Mouse (Mus musculus): ENCODE data around the gene Synpo2. TPM values are rescaled to one million over a fixed set of nuclear protein-coding genes. Genes with fewer than 3 reads are reported as not detected.

Synpo2 gene
- polyA plus RNA-seq (2016; fragmentation: Nextera tagmentation; extraction: Ambion mirVana): 1.6 and 2.8 TPM in 2 replicates

DNA sequence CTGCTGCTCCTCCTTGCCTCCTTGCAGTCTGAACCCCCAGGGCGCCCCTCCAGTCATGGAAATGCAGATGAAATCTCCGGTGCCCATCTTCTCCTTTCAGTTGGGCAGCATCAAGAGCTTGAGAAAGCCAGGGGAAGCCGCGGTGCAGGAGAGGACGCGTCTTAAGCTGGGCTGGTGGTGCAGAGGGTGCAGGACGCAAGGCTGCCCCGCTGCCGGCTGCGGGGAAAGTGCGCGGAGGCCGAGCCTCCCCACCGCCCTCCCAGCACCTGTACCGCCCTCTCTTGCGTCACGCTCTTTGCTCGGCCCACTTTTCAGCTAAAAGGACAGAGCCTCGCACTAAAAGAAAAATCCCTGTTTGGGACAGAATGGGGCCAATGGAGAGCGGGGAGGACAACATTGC is at the start of gene Synpo2:
TSS of gene Synpo2 (minus strand) at position 229 of the 400 bp plus-strand sequence.
- peak within 1 kb of the TSS; percentile 46; the same call in 1 of the 2 replicates for H3K9ac ChIP-seq
- ATAC-seq (ENCODE audit: low FRiP score): peak; percentile 85; the same call in 1 of the 2 replicates
- peak within 1 kb of the TSS; percentile 43 for H3K4me3 ChIP-seq (replicated peaks)
- H3K27me3 ChIP-seq: peaks cover 18% of the 10 kb centered on the region; the same call in 1 of the 2 replicates
- no peaks in the 10 kb centered on the region for H3K36me3 ChIP-seq (replicated peaks)
- H3K27ac ChIP-seq: no peak within 1 kb of the TSS
- peak within 1 kb of the TSS; percentile 91 for H3K4me2 ChIP-seq
- peaks cover 17% of the 10 kb centered on the region for H3K4me1 ChIP-seq
- H3K9me3 ChIP-seq: no peaks in the 10 kb centered on the region
- under 1% methylated on average over 20 of the region's 20 CpGs for WGBS

DNA sequence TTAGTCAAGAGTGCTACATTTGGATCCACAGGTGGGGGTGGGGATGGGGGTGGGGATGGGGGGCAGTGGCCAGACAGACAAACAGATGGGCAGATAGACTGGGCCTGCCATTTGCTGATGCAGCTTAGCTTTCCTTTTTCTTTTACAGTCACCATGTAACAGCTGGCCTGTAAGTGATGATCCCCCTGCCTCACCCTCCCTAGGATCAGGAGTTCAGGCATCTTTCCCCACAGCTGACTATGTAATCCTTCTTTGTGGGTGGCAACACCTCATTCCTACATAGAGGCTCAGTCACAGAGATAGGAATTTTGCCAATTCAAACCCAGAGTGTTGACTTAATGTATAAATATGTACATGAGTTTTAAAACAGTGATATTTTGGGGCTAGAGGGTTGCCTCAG is 49.7 kb upstream of the Synpo2 start:
- H3K9me3 ChIP-seq: no peaks in the 10 kb centered on the region
- H3K4me3 ChIP-seq (replicated peaks): no peak overlapping the region
- no peaks in the 10 kb centered on the region for H3K36me3 ChIP-seq (replicated peaks)
- H3K4me1 ChIP-seq: no peaks in the 10 kb centered on the region
- H3K4me2 ChIP-seq: no peak overlapping the region
- H3K27ac ChIP-seq: no peak overlapping the region
- ATAC-seq (ENCODE audit: low FRiP score): no peak
- H3K27me3 ChIP-seq: no peaks in the 10 kb centered on the region
- no peak overlapping the region for H3K9ac ChIP-seq

DNA sequence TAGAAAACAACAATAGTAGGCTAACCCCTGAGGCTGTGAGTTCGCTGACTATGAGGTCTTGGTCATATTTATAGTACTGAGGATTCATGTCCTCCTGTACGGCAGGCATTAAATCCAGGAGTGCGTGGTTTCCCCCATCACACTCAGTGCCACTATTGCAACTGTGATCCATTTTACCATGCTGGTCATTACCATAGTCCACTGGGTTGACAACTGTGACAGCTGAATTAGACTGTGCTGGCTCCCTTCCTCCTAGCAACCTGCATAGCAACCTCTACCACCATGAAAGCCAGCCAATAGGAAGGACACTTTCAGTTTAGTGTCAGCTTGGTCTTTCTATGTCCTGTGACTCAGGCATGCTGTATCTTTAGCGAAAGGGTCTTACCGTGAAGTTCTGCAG is 48.3 kb upstream of the Synpo2 start:
- Histone ChIP-seq H3K4me3 (replicated peaks) (no peak overlapping the region), H3K36me3 (replicated peaks) (no peaks in the 10 kb centered on the region), H3K4me1 (no peaks in the 10 kb centered on the region), H3K9me3 (no peaks in the 10 kb centered on the region), H3K9ac (no peak overlapping the region), H3K27ac (no peak overlapping the region), H3K4me2 (no peak overlapping the region), H3K27me3 (no peaks in the 10 kb centered on the region)
- WGBS: 90% methylated on average over 5 of the region's 5 CpGs
- no peak for ATAC-seq (ENCODE audit: low FRiP score)

DNA sequence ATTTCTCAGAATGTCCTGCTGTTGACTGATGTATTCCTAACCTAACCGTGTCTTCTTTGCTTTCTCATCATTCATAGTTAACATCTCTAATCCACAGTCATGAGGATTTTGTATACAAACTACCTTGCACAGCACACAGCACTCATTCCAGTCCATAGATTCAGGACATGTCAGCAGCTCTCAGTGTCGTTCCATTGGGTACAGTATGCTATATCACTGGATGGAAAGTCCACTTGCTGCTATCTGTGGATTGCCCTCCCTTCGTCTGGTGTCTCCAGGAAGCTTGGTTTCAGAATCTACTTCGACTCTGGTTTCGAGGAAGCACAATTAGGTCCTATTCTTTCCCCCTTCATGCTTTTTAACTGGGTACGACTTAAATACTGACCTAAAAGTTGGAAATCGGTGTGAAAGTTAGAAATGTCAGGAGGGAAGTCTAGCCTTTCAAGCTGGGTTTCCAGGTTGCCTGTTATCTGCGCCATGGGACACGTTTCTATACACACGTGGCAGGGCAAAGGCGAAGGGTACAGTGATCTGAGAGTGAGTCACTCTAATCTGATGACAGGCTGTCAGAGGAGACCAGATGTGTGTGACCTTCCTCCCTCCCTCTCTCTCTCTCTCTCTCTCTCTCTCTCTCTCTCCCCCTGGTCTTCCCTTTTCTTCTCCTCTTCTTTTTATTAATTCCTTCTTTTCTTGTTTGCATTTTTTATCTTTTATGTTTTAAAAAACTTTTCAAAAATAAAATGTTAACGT is 47.1 kb upstream of the Synpo2 start:
- H3K4me2 ChIP-seq: no peak overlapping the region
- H3K36me3 ChIP-seq (replicated peaks): no peaks in the 10 kb centered on the region
- H3K9ac ChIP-seq: no peak overlapping the region
- WGBS: 86% methylated on average over 12 of the region's 12 CpGs
- ATAC-seq (ENCODE audit: low FRiP score): no peak
- H3K9me3 ChIP-seq: no peaks in the 10 kb centered on the region
- no peak overlapping the region for H3K27ac ChIP-seq
- no peak overlapping the region for H3K4me3 ChIP-seq (replicated peaks)
- H3K27me3 ChIP-seq: no peaks in the 10 kb centered on the region
- no peaks in the 10 kb centered on the region for H3K4me1 ChIP-seq

DNA sequence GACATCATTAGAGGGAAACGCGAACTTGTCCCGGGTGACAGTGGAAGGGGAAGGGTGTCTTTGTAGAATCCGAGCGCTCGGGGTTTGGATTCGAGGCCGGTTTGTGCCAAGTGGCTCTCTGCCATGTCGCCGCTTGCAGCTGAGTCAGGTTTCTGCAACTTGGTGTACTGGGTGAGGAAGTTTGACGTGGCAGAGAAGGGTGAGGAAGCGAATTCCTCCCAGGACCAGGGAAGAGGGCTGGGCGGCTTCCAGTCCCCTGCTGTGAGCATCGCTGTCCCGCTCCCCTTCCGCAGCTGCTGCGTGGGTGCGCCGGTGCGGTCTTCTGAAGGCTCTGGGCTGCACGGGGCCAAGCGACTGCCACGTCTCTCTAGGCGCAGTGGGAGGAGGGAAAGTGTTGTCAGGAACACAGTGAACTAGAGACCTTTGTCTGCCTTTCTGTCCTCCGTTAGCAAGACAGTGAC is 31.8 kb upstream of the Synpo2 start:
- H3K4me2 ChIP-seq: peak overlapping the region; percentile 85
- peaks cover 30% of the 10 kb centered on the region for H3K27me3 ChIP-seq
- peak overlapping the region; percentile 65 for H3K9ac ChIP-seq
- peaks cover 8% of the 10 kb centered on the region; the same call in 1 of the 2 replicates for H3K4me1 ChIP-seq
- ATAC-seq (ENCODE audit: low FRiP score): peak; percentile 60
- whole genome bisulfite sequencing: under 1% methylated on average over 25 of the region's 25 CpGs
- no peak overlapping the region for H3K27ac ChIP-seq
- H3K9me3 ChIP-seq: no peaks in the 10 kb centered on the region
- H3K36me3 ChIP-seq (replicated peaks): no peaks in the 10 kb centered on the region
- peak overlapping the region; percentile 76 for H3K4me3 ChIP-seq (replicated peaks)

DNA sequence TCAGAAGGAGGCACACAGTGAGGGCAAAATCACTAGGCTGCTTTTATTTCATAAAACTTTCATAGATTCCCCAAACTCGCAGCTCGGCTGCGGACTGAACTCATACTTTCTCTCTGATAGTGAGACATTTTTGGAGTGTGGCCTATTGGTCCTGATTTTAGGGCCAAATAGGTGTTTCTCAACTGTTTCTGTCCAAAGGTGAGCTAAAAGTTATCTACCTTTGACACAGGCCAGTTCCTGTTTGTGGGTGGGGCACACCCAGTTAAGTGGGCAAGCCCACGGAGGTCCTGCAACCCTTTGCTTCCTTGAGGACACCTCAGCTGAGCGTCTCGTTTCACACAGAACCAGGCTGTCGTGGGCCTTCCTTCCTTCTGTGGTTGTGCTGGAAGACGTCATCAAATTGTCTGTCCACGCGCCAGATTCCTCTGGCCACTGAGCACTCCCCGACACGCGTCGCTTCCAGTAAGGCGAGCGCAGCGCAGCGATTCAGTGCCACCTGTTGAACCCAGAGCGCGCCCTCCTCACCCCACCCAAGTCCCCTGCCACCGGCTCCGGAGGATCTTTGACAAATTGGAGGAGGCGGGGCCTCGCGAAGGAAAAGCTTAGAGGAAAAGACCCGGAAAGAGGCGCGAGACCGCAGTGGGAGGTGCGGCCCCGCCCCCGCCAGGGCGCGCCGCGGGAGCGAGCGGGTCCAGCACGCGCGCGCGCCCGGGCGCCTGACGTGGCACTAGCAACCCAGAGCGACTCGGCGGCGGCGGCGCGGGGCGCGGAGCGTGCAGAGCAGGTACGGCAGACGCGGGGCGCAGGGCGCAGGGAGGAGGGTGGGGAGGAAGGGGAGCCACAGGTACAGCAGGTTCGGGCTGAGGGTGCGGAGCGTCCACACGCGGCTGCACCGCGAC is 31.1 kb upstream of the Synpo2 start, which contains the start of gene Sec24d:
TSS of gene Sec24d (plus strand) at position 703 of the 899 bp plus-strand sequence.
- peaks cover 8% of the 10 kb centered on the region; the same call in 1 of the 2 replicates for H3K4me1 ChIP-seq
- no peak within 1 kb of the TSS for H3K27ac ChIP-seq
- 3% methylated on average over 68 of the region's 68 CpGs for WGBS
- H3K4me2 ChIP-seq: peak within 1 kb of the TSS; percentile 85
- H3K9me3 ChIP-seq: no peaks in the 10 kb centered on the region
- peaks cover 30% of the 10 kb centered on the region for H3K27me3 ChIP-seq
- peak; percentile 92 for ATAC-seq (ENCODE audit: low FRiP score)
- peak within 1 kb of the TSS; percentile 65 for H3K9ac ChIP-seq
- H3K4me3 ChIP-seq (replicated peaks): peak within 1 kb of the TSS; percentile 76
- H3K36me3 ChIP-seq (replicated peaks): no peaks in the 10 kb centered on the region

DNA sequence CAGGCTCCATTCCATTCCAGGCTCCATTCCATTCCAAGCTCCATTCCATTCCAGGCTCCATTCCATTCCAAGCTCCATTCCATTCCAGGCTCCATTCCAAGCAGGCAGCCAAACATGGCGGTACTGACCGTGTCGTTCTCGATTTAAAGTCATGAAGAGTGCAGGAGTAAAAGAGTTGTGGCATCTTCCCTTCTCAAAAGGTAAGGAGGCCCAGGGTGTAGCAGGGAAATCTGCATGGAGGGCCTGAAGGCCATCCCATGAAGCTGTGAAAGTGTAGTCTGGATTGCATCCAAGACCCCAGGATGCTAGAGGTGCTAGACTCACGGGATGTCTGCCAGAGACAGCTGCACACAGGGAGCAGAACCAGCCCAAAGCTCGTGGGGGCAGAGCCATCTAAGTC is 28.8 kb upstream of the Synpo2 start:
- no peak overlapping the region for H3K4me3 ChIP-seq (replicated peaks)
- no peak overlapping the region for H3K9ac ChIP-seq
- H3K27me3 ChIP-seq: peaks cover 30% of the 10 kb centered on the region
- H3K27ac ChIP-seq: no peak overlapping the region
- ATAC-seq (ENCODE audit: low FRiP score): no peak
- H3K9me3 ChIP-seq: no peaks in the 10 kb centered on the region
- 60% methylated on average over 6 of the region's 6 CpGs for WGBS
- no peak overlapping the region for H3K4me2 ChIP-seq
- H3K4me1 ChIP-seq: peaks cover 8% of the 10 kb centered on the region; the same call in 1 of the 2 replicates
- H3K36me3 ChIP-seq (replicated peaks): no peaks in the 10 kb centered on the region

DNA sequence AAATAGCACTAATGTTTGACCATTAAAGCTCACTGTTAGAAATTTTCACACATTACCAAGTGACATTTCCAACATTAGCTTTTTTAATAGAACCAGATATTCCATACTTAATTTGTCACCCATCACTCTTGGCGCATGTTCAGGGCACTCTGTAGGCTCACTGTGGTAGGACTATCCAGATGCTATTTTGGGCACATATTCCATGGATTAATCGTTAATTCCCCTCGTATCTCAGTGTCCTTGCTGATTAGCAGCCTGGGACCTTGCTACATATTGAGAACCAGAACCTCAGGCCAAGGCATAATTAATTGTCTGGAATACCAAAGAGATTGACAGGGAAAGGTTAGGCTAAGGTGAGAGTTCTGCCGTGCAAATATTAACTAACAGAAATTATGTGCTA is 22.8 kb upstream of the Synpo2 start:
- ATAC-seq (ENCODE audit: low FRiP score): no peak
- H3K9ac ChIP-seq: no peak overlapping the region
- WGBS: 75% methylated on average over 4 of the region's 4 CpGs

DNA sequence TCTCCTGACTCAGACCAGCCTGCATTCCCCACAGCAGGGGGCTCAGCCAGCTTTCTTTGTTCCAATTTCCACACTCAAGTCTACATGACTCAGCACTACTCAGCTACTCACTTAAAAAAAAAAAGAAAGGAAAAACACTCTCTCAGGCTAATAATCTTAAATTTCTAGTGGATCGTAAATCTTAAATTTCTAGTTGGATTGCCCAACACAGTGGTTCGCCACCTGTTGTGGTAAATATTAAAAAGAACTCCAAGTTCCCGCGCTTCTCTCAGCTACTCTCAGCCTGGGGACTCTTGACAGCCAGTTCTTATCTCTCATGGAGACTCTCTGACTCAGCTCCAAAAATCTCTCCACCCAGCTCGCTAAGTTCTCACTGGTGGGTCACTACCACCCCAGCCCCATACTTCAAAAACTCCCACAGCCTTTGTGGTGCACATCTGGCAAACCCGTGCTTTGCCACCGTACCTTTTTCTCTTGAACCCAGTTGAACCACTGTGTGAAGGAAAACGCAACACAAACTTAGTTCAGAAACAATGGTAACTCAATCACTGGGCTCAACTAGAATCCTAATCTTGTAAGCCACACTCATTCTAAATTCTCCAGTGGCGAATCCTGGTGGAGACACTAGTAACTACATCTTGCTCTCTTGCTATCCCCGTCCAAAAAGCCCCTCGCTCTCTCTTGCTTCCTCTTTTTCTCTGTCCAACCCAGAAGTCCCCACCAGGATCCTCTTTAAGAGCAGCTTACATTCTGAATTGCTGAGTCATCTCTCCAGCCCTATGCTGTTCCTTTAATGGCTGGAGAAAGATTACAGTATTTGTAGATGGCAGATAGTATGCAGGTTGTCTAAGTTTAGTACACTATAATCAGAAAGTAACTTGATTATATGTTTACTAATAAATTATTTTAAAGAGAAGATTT is 20.5 kb upstream of the Synpo2 start:
- Histone ChIP-seq H3K9ac (no peak overlapping the region), H3K36me3 (replicated peaks) (no peaks in the 10 kb centered on the region), H3K27me3 (no peaks in the 10 kb centered on the region), H3K9me3 (no peaks in the 10 kb centered on the region), H3K4me3 (replicated peaks) (no peak overlapping the region), H3K4me1 (no peaks in the 10 kb centered on the region), H3K27ac (no peak overlapping the region), H3K4me2 (no peak overlapping the region)
- no peak for ATAC-seq (ENCODE audit: low FRiP score)
- WGBS: 81% methylated on average over 11 of the region's 11 CpGs

More for the DNA sequence above, 22.8 kb upstream of the Synpo2 start:
- Histone ChIP-seq H3K27me3 (no peaks in the 10 kb centered on the region), H3K9me3 (no peaks in the 10 kb centered on the region), H3K4me2 (no peak overlapping the region), H3K4me1 (no peaks in the 10 kb centered on the region), H3K27ac (no peak overlapping the region), H3K4me3 (replicated peaks) (no peak overlapping the region), H3K36me3 (replicated peaks) (no peaks in the 10 kb centered on the region)

DNA sequence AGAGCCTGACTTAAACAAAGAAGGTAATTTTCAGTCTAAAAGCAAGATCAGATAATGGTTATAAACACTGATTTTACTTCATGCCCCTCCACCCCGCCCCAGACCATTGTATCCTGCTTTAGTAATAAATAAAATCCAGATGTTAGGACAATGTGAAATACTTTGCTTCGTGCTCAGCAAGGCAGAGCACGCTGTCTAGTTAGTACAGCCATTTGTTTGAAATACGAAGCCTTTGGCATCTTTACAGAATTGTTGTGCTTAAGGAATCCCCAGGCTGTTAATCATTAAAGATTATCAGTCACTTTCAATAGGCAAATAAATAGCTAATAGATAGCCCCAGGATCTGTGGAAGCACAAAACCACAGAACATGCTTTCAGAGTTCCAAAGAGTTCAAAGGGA is 9.7 kb upstream of the Synpo2 start:
- WGBS: 61% methylated on average over 4 of the region's 4 CpGs
- Histone ChIP-seq H3K9ac (no peak overlapping the region), H3K27ac (no peak overlapping the region), H3K4me3 (replicated peaks) (no peak overlapping the region), H3K27me3 (no peaks in the 10 kb centered on the region), H3K4me1 (no peaks in the 10 kb centered on the region), H3K36me3 (replicated peaks) (no peaks in the 10 kb centered on the region), H3K4me2 (no peak overlapping the region), H3K9me3 (no peaks in the 10 kb centered on the region)
- no peak for ATAC-seq (ENCODE audit: low FRiP score)

DNA sequence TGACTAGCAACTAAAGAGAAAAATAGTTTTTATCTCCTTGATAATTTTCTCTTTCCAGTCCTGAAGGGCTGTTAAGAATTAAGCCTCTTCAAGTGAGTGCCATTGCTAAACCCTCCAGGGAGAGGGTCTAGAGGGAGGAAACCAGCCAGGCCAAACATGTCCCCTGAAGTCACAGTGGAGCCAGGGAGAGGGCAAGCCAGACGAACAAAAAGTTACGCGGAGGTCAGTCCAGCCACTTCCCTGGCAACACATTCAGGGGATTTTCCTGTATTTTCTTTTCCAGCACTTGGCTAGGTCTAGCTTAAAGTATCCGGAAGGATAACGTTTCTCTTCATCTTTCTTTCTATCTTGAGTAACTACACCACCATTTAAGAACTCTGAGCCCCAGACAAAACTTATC is 8.4 kb upstream of the Synpo2 start:
- no peaks in the 10 kb centered on the region for H3K36me3 ChIP-seq (replicated peaks)
- H3K4me2 ChIP-seq: no peak overlapping the region
- H3K9me3 ChIP-seq: no peaks in the 10 kb centered on the region
- no peak overlapping the region for H3K4me3 ChIP-seq (replicated peaks)
- H3K27ac ChIP-seq: no peak overlapping the region
- H3K4me1 ChIP-seq: no peaks in the 10 kb centered on the region
- no peak overlapping the region for H3K9ac ChIP-seq
- 0 out of 2 replicates have a peak, but pooled peaks cover under 1% of the 10 kb centered on the region for H3K27me3 ChIP-seq
- no peak for ATAC-seq (ENCODE audit: low FRiP score)
- WGBS: 68% methylated on average over 5 of the region's 5 CpGs
